Mouse (Mus musculus): ENCODE results near the gene Robo3.
A peak's percentile ranks its signal among the peaks of the same experiment; 100 is the strongest.

Robo3 gene

GRCm38 (mm10) chr9:37430582-37430981 is 2.5 kb downstream of the Robo3 start:
- DNase-seq (ENCODE audit: low read depth, low spot score) = peak; percentile 96

GRCm38 (mm10) chr9:37429326-37429725 is 3.7 kb downstream of the Robo3 start:
- no peak for DNase-seq (ENCODE audit: low read depth, low spot score)

GRCm38 (mm10) chr9:37421239-37421638 is 11.8 kb downstream of the Robo3 start:
- no peak for DNase-seq (ENCODE audit: low read depth, low spot score)

- peak; percentile 86 for DNase-seq (ENCODE audit: low read depth, low spot score)
Observed at GRCm38 (mm10) chr9:37420676-37421075, 12.4 kb downstream of the Robo3 start.

- peak; percentile 70 for DNase-seq (ENCODE audit: low read depth, low spot score)
Observed at GRCm38 (mm10) chr9:37418791-37419190, 14.3 kb downstream of the Robo3 start.

- DNase-seq (ENCODE audit: low read depth, low spot score) = no peak
Observed at GRCm38 (mm10) chr9:37414666-37415065, 18.4 kb downstream of the Robo3 start.

- no peak for DNase-seq (ENCODE audit: low read depth, low spot score)
Observed at GRCm38 (mm10) chr9:37412989-37413388, 20.1 kb downstream of the Robo3 start.

- DNase-seq (ENCODE audit: low read depth, low spot score) = no peak
Observed at GRCm38 (mm10) chr9:37409698-37410445, 23.2 kb downstream of the Robo3 start.

GRCm38 (mm10) chr9:37407850-37408502 is 25.1 kb downstream of the Robo3 start:
- DNase-seq (ENCODE audit: low read depth, low spot score) = peak; percentile 34

- DNase-seq (ENCODE audit: low read depth, low spot score) = peak; percentile 63
Observed at GRCm38 (mm10) chr9:37406372-37406771, 26.7 kb downstream of the Robo3 start.

DNA sequence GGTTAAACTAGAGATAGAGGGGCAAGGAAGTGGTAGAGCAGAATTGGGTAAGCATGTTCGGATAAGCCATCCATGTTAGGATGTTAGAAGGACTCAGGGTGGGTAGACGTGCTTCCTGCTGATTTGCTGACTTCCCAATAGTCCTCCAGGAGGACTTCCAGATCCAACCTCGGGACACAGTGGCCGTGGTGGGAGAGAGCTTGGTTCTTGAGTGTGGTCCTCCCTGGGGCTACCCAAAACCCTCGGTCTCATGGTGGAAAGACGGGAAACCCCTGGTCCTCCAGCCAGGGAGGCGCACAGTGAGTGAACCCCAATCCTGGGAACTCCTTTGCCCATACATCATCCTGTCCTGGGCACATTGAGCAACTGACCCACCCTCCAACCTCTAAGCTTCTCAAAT is 30.0 kb downstream of the Robo3 start:
- DNase-seq (ENCODE audit: low read depth, low spot score) = no peak

- DNase-seq (ENCODE audit: low read depth, low spot score) = no peak
Observed at GRCm38 (mm10) chr9:37402501-37402900, 30.5 kb downstream of the Robo3 start.

DNA sequence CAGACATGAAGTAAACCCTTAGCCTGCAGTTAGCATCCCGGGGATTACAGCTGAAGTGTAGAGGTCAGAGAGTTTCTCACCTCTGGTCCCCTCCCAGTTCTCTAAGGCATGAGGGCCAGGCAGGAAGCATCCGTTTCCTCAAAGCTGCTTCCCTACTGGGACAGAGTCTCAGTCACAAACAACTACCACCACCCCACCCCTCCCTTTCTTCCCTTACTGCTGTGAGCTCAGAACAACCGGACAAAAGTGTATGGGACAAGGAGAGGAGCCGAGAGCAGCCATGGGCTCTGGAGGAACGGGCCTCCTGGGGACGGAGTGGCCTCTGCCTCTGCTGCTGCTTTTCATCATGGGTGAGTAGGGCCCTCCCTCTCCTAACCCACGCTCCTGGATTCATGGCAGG is 31.2 kb downstream of the Robo3 start, which contains the start of gene Robo4:
Robo4 (plus strand) TSS at position 96 of the 400 bp plus-strand sequence.
- no peak for DNase-seq (ENCODE audit: low read depth, low spot score)

GRCm38 (mm10) chr9:37400585-37400984 is 32.5 kb downstream of the Robo3 start:
- DNase-seq (ENCODE audit: low read depth, low spot score) = no peak

GRCm38 (mm10) chr9:37393482-37394131 is 39.4 kb downstream of the Robo3 start:
- no peak for DNase-seq (ENCODE audit: low read depth, low spot score)

GRCm38 (mm10) chr9:37392071-37392470 is 41.0 kb downstream of the Robo3 start:
- no peak for DNase-seq (ENCODE audit: low read depth, low spot score)

- no peak for DNase-seq (ENCODE audit: low read depth, low spot score)
Observed at GRCm38 (mm10) chr9:37390891-37391290, 42.2 kb downstream of the Robo3 start.

GRCm38 (mm10) chr9:37384284-37385182 is 48.5 kb downstream of the Robo3 start:
- peak; percentile 44 for DNase-seq (ENCODE audit: low read depth, low spot score)

DNA sequence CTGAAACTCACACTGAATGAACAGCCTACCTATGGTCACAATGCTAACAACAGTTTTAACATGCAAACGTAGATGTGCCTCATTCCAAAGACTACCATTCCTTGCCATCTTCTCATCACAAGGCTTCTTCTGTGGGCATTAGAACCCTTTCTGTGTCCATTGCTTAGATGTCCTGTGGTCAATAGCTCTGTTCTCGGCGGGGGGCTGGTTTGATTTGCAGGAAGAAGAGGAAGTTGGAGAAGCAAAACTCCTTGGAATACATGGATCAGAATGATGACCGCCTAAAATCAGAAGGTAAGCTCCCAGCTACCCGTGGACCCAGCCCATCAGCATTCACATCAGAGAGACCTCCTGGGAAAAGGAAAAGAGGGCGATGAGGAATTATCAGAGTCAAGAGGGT is 49.9 kb downstream of the Robo3 start:
- no peak for DNase-seq (ENCODE audit: low read depth, low spot score)

DNA sequence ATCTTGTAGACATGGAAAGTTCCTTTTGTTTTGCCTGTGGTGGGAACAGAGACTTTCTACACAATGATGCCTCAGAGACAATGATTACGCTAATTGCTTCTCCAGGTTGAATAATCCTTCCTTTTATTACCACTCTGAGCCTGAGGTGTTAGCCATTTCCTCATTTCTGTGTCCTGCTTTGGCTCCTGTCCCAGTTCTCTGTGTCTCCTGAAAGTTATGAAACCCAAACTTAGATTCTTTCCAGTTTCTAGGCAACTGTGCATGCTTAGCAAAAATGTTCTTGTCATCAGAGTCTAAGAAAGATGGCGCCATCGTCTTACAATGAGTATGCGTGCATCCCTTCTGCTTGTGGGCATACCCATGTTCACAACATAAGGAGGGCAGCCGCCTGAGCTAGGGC is 57.3 kb downstream of the Robo3 start:
- peak; percentile 61 for DNase-seq (ENCODE audit: low read depth, low spot score)

DNA sequence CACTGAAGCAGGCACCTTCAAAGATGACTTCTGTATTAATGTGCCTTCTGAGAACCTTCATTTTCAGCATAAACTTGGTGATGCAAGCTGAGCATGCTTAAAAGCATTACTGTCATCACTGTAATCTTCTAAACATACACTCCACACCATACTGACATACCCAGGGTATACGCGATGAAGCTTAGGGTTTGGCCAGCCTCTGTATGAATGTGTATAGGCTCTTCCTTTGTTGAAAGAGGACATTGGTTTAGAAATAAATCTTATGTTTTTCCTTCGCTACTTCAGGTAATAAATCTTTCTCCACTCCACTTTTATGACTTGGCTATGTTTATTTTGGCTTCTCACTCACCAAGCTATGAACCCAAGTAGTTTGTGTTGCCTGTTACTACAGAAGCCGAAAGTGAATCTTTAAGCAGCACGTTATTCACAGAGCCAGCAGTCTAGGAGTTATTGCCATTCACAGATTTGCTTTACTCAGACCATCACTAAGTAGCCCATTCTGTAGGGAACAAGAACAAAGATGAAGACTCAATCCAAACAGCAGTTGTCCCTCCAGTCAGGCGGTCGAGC is 61.7 kb downstream of the Robo3 start:
- no peak for DNase-seq (ENCODE audit: low read depth, low spot score)
